In the genomic region with DNA sequence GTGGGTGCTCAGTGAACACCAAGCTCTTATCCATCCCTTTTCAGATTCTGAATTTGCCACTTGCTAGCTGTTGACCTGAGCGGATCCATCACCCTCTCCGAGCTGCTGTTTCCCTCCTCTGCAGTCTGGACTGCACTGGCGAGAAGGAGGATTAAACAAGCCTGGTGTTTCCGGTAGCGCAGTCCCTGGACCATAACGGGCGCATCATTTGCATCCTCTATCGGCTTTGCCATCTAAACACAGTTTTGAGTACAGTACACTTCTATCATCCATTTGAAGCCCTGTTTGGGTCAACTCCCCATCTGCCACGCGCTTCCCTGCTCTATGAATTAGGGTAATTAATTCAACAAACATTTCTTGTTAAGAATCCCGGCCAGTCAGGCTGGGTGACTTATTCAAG, we compare ENCODE assay signal across 1 mouse cellular context.
TF ChIP-seq lines count a peak whose summit lies in the region.

No protein-coding gene starts in this region.

TF ChIP-seq in CH12.LX, 34 proteins besides CTCF, POLR2A, EP300 and RAD21 (continued from another document):
- TF ChIP-seq IRF4 (IDR thresholded peaks at IDR 0.05; ENCODE audit: low read depth, low read length) (no peak), MEF2A (IDR thresholded peaks at IDR 0.05; ENCODE audit: borderline replicate concordance, low read depth, low read length) (no peak)
